Mouse (Mus musculus) heart, adult 10 weeks (tissue): Measurements from ENCODE around the gene Stra6l. TPM values are rescaled to one million over a fixed set of nuclear protein-coding genes. Genes with fewer than 3 reads are reported as not detected.

ENCODE experiments used
- polyA plus RNA-seq: library from polyadenylated mRNA; stranded (reverse); fragments of 350-450 nt; fragmentation: Illumina TruSeq; extraction: RNeasy Lipid Tissue Mini Kit (QIAGEN cat#74804); gene quantifications from one replicate; pipeline ENCODE4 v1.2.3, GENCODE M21; 2014; ENCODE audit warnings: low read depth, low replicate concordance

Gene Stra6l
- polyA plus RNA-seq: not detected

DNA sequence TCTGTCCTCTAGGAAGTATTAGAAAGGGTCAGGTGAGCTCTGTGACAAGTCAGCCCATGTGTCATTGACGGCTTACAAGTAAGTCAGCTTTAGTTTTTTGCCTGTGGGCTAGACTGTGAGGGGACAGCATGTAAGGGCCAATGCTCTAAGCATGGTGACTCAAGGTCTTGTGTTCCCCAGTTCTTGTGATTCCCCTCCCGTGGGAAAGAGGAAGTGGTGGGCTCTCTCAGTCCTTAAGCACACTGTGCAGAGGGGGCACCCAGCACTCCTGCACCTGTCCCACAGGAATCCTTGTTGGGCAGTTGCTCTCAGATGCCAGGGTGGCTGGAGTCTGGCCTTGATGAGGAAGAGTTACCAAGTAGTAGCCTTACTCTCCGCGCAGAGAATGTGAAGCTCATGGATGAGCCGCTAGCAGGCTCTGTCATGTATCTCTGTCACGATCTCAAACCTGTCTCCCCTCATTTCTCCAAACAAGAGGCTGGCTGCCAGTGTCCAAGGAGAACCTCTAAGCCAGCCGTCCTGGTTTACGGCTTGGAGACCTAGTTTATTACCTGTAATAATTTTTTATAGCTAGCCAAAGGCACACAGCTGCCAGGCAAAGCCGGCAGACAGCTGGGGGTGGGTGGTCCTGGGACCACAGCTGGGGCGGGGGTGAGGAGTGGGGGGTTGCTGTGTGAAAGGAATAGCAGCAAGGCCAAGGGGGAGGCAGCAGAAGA, at the start of gene Stra6l:
TSS of gene Stra6l (plus strand) at position 556 of the 716 bp plus-strand sequence.

DNA sequence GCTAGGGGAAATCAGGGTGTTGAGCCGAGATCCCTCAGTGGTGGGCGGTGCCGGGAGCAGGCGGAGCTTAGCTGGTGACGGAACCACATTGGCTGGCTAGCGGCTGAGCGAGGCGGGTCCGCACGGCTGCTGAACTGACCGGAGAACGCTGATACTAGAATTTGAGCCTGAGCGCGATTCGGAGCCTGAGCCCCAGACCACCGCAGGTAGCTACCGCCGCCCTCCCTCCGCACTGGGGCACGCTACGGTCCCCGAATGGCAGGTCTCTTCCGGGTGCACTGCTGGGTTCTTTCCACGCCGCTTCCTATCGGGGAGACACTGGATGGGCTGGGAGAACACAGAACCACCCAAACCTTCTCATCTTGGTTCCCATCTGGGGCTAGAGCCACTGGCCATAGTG, 49.5 kb upstream of the Stra6l start, which contains the start of gene Aldh1b1:
TSS of gene Aldh1b1 (plus strand) at position 59 of the 400 bp plus-strand sequence.

DNA sequence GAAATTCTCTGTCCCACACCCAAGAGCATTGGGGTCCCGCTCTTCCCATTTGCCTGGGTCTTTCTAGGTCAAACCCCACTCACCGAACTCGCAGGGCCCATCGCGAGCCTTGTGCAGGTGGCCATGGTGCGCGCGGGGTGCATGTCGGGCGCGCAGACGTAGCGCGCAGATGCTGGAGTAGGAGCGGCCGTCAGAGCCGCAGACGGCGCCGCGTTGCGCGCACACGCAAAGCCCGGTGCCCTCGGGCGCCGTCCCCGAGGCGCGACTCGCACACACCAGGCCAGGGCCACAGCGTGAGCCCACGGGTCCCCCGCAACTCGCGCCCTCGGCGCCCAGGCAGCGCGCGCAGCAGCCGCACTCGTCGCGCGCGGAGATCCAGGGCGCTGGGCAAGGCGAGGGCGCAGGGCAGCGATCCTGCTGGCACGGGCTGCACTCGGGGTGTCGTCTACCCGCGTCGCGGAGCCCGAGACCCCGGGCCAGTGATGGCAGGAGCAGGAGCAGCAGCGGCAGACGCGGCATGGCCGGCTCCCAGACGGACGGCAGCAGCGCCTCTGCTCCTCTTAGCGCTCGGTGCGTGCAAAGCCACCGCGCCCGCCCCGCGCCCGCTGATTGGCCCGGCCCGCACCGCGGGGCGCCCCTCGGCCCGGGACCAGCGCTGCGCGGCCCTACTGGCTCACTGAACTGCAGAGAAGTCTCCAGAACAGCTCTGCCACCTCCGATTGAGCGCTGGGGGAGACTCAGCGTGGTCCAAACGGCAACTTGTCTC, 22.0 kb upstream of the Stra6l start, which contains the start of gene Igfbpl1:
TSS of gene Igfbpl1 (minus strand) at position 649 of the 766 bp plus-strand sequence.

DNA sequence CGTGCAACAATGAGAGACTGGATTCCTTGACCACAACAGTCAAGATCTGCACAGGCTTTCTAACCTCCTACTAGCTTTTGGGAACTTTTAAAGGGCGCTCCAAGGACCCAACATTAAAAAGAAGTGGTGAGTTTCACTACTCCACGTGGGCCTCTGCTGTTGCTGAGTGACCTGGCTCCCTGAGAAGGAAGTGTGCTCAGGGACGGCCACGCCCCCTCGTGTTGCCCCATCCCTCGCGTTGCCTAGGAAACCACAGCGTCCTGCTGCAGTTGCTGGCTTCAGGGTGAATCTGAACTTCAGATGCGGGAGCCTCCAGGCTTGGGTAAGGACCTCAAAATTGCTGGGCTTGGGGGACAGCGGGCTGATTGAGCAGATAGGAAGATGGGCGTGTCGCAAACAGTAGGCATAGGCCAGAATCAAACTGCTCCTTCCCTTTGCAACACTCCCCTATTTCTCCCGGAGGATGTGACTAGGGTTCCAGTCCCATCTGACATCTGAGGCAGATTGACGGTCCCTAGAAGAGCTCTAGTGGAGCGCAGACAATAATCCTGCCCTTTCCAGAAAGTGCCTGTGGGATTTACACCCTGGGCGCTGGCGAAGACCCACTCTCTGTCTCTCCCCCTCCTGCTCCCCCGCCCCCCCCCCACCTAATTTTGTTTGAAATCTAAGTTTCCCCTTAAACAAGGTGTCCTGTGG, 41.8 kb downstream of the Stra6l start, which contains the start of gene Ccdc180:
TSS of gene Ccdc180 (plus strand) at position 238 of the 696 bp plus-strand sequence.

Other genes starting within 250 kb of the Stra6l start
- gene Aldh1b1, start 49.6 kb upstream of the Stra6l start, polyA plus RNA-seq: 28.0 TPM
- 0.84 TPM for gene Igfbpl1, start 21.7 kb upstream of the Stra6l start, polyA plus RNA-seq
- not detected for gene Ccdc180, start 41.6 kb downstream of the Stra6l start, polyA plus RNA-seq
- gene Tdrd7, start 116.7 kb downstream of the Stra6l start, polyA plus RNA-seq: 16.5 TPM
- 324 TPM for gene Tmod1, start 190.3 kb downstream of the Stra6l start, polyA plus RNA-seq